ENCODE assay signal across 8 mouse cellular contexts in genomic region chr10:89685391-89686138, GRCm38 (mm10). TPM values are rescaled to one million over a fixed set of nuclear protein-coding genes. Genes with fewer than 3 reads are reported as not detected.
DNase-seq lines count a peak whose midpoint lies in the region; ATAC-seq and TF ChIP-seq lines count a peak whose summit lies in the region.

No protein-coding gene starts in this region.

- ATAC-seq in hindbrain, embryonic 12.5 days (ENCODE audit: low FRiP score), result no peak; the same call in 1 of the 2 replicates
- peak; percentile 66 for ATAC-seq in liver, embryonic 14.5 days (ENCODE audit: insufficient read depth)

- H3K4me3 ChIP-seq in hindbrain, embryonic 12.5 days, result peak overlapping the region; percentile 99
- H3K4me3 ChIP-seq in liver, embryonic 14.5 days (ENCODE audit: insufficient read depth in 1 of 2, low read depth in 2 of 2, low read length in 2 of 2), result peak overlapping the region; percentile 84 to 95
- H3K4me3 ChIP-seq in olfactory bulb, adult 2 months (ENCODE audit: insufficient read depth, low read depth, low read length), result peak overlapping the region; percentile 80

- peaks cover 2% of the 10 kb centered on the region; the same call in 1 of the 2 replicates for H3K27me3 ChIP-seq in hindbrain, embryonic 12.5 days
- H3K27me3 ChIP-seq in liver, embryonic 14.5 days (ENCODE audit: control insufficient read depth, insufficient read depth, low read length), result no peaks in the 10 kb centered on the region

- TF ChIP-seq POLR2A in olfactory bulb, adult 2 months (IDR thresholded peaks at IDR 0.05; ENCODE audit: insufficient read depth, low read depth, low read length), result no peak

- 1% methylated on average over 45 of the region's 51 CpGs for WGBS in hindbrain, embryonic 12.5 days
- WGBS in liver, embryonic 14.5 days (ENCODE audit: insufficient replicate concordance), result under 1% methylated on average over 51 of the region's 51 CpGs
- under 1% methylated on average over 51 of the region's 51 CpGs for WGBS in olfactory bulb, adult 2 months

- peaks cover 18% of the 10 kb centered on the region for H3K4me1 ChIP-seq in hindbrain, embryonic 12.5 days
- peaks cover 18 to 40% of the 10 kb centered on the region in 2 experiments for H3K4me1 ChIP-seq in liver, embryonic 14.5 days (replicated peaks; ENCODE audit: control insufficient read depth in 2 of 2, insufficient read depth in 2 of 2, low read length in 1 of 2)
- no peaks in the 10 kb centered on the region; the same call in 1 of the 2 replicates for H3K4me1 ChIP-seq in olfactory bulb, adult 2 months (ENCODE audit: control insufficient read depth, insufficient read depth, low read length)

- peak overlapping the region; percentile 77 for H3K4me2 ChIP-seq in hindbrain, embryonic 12.5 days (replicated peaks)
- H3K4me2 ChIP-seq in liver, embryonic 14.5 days (ENCODE audit: low read depth), result peak overlapping the region; percentile 73

- H3K9ac ChIP-seq in hindbrain, embryonic 12.5 days, result peak overlapping the region; percentile 98
- H3K9ac ChIP-seq in liver, embryonic 14.5 days (replicated peaks), result peak overlapping the region; percentile 96

- H3K27ac ChIP-seq in hindbrain, embryonic 12.5 days, result peak overlapping the region; percentile 75; the same call in 1 of the 2 replicates
- H3K27ac ChIP-seq in liver, embryonic 14.5 days, result peak overlapping the region; percentile 59
- peak overlapping the region; percentile 34 for H3K27ac ChIP-seq in olfactory bulb, adult 2 months (ENCODE audit: insufficient read depth, low read depth, low read length)

- TF ChIP-seq EP300 in liver, embryonic 14.5 days (IDR thresholded peaks at IDR 0.05; ENCODE audit: low read depth), result peak; percentile 17; the same call in 1 of the 2 replicates

- intact Hi-C loops in left cerebral cortex, postnatal 10 days (cut with DNase I), result no loop called here

- no peaks in the 10 kb centered on the region for H3K36me3 ChIP-seq in hindbrain, embryonic 12.5 days
- no peaks in the 10 kb centered on the region for H3K36me3 ChIP-seq in liver, embryonic 14.5 days (replicated peaks; ENCODE audit: control insufficient read depth, insufficient read depth, low read depth)

- DNase-seq in left cerebral cortex, postnatal 10 days (ENCODE audit: extremely low spot score in 1 of 2, low spot score in 2 of 2), result peak; percentile 9 to 60
- DNase-seq in left cerebral cortex, adult 8-10 months (ENCODE audit: low spot score in 2 of 2), result no peak
- DNase-seq in MN1 (ENCODE audit: low spot score), result peak; percentile 45
- DNase-seq in embryo, embryonic 11 days, result peak; percentile 45
- peak in 1 of 3 experiments; percentile 39 for DNase-seq in liver, embryonic 14.5 days (ENCODE audit: low read depth in 3 of 3, low spot score in 3 of 3)
- no peak for DNase-seq in ovary, postnatal 14 days (ENCODE audit: low spot score)

- H3K9me3 ChIP-seq in hindbrain, embryonic 12.5 days (replicated peaks), result no peaks in the 10 kb centered on the region
- H3K9me3 ChIP-seq in liver, embryonic 14.5 days (ENCODE audit: control insufficient read depth, low read length), result no peaks in the 10 kb centered on the region

- no peak for TF ChIP-seq CTCF in liver, embryonic 14.5 days (IDR thresholded peaks at IDR 0.05; ENCODE audit: low read depth)
- no peak for TF ChIP-seq CTCF in olfactory bulb, adult 2 months (IDR thresholded peaks at IDR 0.05; ENCODE audit: insufficient read depth, low read depth, low read length)

RNA-seq across cellular contexts. Expression of gene Scyl2, which starts 0.5 kb away (rescaled TPM):
- total RNA-seq in left cerebral cortex, postnatal 10 days (2021), result 10 to 100 TPM; 30.2 to 32.5 TPM
- 10 to 100 TPM; 29.6 to 36.9 (median 33.4) TPM for total RNA-seq in left cerebral cortex, adult 8-10 months (2022)
- polyA plus RNA-seq in hindbrain, embryonic 12.5 days (2016; fragmentation: Nextera tagmentation; extraction: Ambion mirVana), result 11.8 and 15.7 TPM in 2 replicates
- 8.6 and 10.2 TPM in 2 replicates for polyA plus RNA-seq in liver, embryonic 14.5 days (2012; rRNA removed)
- polyA plus RNA-seq in liver, embryonic 14.5 days (2014; fragmentation: Nextera tagmentation; extraction: Ambion mirVana), result 6.8 and 6.9 TPM in 2 replicates
- 92.4 TPM in 1 of 2 replicates, not detected in the other for polyA plus RNA-seq in olfactory bulb, adult 2 months (2012; ENCODE audit: insufficient read depth, insufficient read length, low replicate concordance, missing spikeins)

RNA-seq across cellular contexts. Expression of gene Actr6, which starts 46.5 kb away (rescaled TPM):
- 10 to 100 TPM; 24.3 to 26.9 TPM for total RNA-seq in left cerebral cortex, postnatal 10 days (2021)
- 10 to 100 TPM; 19.8 to 22.5 (median 20.9) TPM for total RNA-seq in left cerebral cortex, adult 8-10 months (2022)
- polyA plus RNA-seq in hindbrain, embryonic 12.5 days (2016; fragmentation: Nextera tagmentation; extraction: Ambion mirVana), result 42.5 and 51.2 TPM in 2 replicates
- 3.1 and 6.3 TPM in 2 replicates for polyA plus RNA-seq in liver, embryonic 14.5 days (2012; rRNA removed)
- polyA plus RNA-seq in liver, embryonic 14.5 days (2014; fragmentation: Nextera tagmentation; extraction: Ambion mirVana), result 17.1 and 19.2 TPM in 2 replicates
- not detected in 2 replicates for polyA plus RNA-seq in olfactory bulb, adult 2 months (2012; ENCODE audit: insufficient read depth, insufficient read length, low replicate concordance, missing spikeins)

RNA-seq across cellular contexts. Expression of gene Uhrf1bp1l, which starts 59.2 kb away (rescaled TPM):
- 10 to 100 TPM; 75.0 to 78.5 TPM for total RNA-seq in left cerebral cortex, postnatal 10 days (2021)
- 10 to 100 TPM; 77.4 to 87.0 (median 84.8) TPM for total RNA-seq in left cerebral cortex, adult 8-10 months (2022)
- 32.7 and 34.3 TPM in 2 replicates for polyA plus RNA-seq in hindbrain, embryonic 12.5 days (2016; fragmentation: Nextera tagmentation; extraction: Ambion mirVana)
- polyA plus RNA-seq in liver, embryonic 14.5 days (2012; rRNA removed), result 5.7 and 9.6 TPM in 2 replicates
- polyA plus RNA-seq in liver, embryonic 14.5 days (2014; fragmentation: Nextera tagmentation; extraction: Ambion mirVana), result 9.4 and 9.6 TPM in 2 replicates
- polyA plus RNA-seq in olfactory bulb, adult 2 months (2012; ENCODE audit: insufficient read depth, insufficient read length, low replicate concordance, missing spikeins), result 112 and 264 TPM in 2 replicates

Comparison
In these comparisons a context has a peak if more than half of its experiments do, and no peak if none do; other contexts are left out.
1. DNase-seq: peak in left cerebral cortex, postnatal 10 days (2 of 2), MN1 (single experiment) and embryo, embryonic 11 days (single experiment); none in left cerebral cortex, adult 8-10 months (0 of 2) and ovary, postnatal 14 days (single experiment).
2. Peak in every context shown above with its lines, with median percentiles within 50 percentile points of each other: H3K27ac ChIP-seq and H3K4me3 ChIP-seq.